Mouse (Mus musculus) gastrocnemius, postnatal 36 days (tissue): ENCODE measurements around the gene Dusp13. TPM values are rescaled to one million over a fixed set of nuclear protein-coding genes. Genes with fewer than 3 reads are reported as not detected.

Experiments used
- DNase-seq, 2 experiments: peaks; one replicate each; pipeline ENCODE4 v3.0.0; 2022
- intact Hi-C: fragments of 180-260 bp; cut with DNase I; formaldehyde crosslinking; loops from one replicate; pipeline ENCODE4 v1.15.1; 2025
- total RNA-seq, 2 experiments: library from RNA; stranded (reverse); gene quantifications; 2 replicates each; pipeline ENCODE4 v1.2.3; 2021

Gene Dusp13
- total RNA-seq, 2 experiments from 2014 or later = 163 to 164 TPM

DNA sequence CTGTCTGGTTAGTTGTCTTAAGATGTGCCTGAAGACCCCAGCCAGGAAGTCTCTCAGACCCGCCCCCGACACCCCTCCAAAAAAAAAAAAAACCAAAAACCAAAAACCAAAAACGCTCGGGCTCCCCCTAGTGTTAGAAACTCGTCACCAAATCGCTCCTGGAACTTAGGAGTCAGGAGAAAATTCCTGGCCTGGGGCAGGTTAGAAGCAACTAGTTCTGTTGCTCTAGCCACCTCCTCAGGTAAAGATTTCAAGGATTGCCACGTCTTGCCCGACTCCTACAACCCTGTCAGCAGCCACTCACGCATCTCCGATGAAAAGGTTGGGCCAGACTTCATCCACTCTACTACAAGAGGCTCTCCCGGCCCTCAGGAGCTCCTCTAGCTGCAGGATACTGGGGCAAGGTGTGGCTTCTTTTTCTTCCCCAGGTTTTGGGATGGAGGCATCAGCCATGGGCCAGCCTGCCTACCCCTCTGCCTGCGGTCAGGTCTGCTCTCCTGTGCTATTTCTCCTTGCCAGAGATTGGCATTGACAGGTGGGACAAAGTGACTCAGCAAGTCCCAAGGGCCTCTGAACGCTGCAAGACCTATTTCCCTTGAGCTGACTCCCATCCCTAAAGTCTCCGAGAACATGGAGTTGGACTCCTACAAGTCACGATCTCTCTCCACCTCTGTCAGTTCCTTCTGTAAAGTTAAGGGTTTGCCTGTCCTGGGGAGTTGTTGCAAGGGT lies 2.7 kb downstream of the Dusp13 start:
- intact Hi-C loops = loop anchor here (10.0 kb wide), 1 partner anchor 244 kb away; no protein-coding TSS in a partner anchor
- DNase-seq = peak in 1 of 2 experiments; percentile 47

DNA sequence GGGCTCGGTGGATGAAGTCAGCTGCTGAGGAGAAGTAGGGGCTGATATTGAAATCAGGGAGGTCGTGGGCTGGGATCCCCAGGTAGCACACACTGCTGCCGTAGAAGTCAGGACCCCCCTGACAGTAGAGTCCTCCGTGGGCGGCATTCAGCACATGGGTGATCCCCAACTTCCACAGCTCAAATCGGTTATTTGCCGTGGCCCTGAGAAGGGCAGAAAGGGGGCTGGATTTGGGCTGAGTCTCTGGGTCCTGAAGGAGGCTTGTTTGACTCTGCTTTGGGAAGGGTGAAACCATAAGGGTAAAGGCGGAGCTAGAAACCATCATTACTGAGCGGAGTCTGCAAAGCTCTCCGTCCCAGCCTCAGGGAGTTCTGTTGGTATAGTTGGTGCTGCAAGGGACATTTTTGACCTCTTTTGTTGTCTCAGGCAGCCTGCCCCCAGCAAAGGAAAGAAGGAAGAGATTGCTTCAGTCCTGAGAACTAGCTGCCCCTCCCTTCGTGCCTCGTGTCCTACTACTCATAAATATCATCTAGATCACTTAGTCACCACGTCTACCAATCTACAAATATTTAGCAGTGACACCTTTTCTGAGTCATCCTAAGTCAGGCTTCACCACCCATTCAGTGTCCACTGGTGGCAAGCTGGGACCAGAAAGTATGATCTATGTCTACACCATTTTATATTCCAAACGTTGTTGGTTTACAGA lies 3.4 kb downstream of the Dusp13 start:
- DNase-seq = no peak
- intact Hi-C loops = loop anchor here (10.0 kb wide), 1 partner anchor 243 kb away; no protein-coding TSS in a partner anchor

DNA sequence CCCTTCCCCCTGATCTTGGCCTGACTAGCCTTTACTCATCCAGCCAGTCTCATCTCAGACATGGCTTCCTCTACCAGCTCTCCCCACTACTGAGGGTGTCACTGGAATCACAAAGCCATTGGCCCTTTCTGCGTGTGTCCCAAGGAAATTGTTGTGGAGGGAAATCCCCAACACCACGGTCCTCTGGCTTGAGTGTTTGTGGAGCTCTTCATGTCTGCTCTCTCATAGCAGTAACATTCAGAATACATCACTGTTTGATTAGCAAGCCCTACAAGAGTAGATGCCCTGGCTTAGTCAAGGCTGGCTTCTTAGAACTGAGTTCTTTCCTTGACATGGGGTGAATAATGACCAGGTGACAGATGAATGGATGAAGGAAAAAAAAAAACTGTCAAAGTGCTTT lies 4.1 kb downstream of the Dusp13 start:
- no peak for DNase-seq
- intact Hi-C loops = loop anchor here (10.0 kb wide), 1 partner anchor 242 kb away; no protein-coding TSS in a partner anchor

DNA sequence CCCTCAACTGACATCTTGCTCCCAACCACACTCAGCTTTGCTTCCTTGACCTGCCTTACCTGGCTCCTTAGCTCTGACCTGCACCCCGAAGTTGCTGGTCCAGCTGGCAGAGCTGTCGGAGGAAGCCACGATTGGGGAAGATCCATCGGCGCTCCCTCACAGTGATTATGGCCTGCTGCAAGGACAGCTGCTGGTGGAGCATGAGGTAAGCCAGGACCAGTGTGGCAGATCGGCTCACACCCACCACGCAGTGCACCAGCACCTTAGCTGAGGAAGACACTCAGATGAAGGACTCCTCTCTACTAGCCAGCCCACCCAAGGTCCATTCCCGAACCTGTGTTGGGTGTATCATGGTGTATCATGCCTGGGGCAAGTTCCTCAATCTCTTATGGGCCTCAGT lies 4.7 kb downstream of the Dusp13 start:
- intact Hi-C loops = loop anchor here (10.0 kb wide), 1 partner anchor 241 kb away; no protein-coding TSS in a partner anchor

DNA sequence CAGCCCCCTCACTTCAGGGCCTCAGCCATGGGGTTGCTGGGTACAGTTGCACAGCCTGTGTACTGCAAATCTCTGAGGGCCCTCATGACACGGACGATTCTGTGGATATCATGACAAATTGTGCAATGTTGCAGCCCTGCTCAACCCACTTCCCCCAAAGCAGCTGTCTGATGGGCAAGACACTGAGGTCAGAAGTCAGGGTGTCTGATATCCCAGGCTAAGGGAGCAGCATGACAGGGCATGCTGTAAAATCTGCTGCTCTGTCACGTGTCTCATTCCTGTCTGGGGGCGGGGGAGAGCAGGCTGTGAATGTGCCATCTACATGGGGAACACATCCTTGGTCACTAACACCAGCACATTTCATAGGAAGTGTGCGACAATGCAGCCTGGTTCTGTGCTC lies 5.8 kb downstream of the Dusp13 start:
- DNase-seq = no peak
- intact Hi-C loops = loop anchor here (10.0 kb wide), 1 partner anchor 240 kb away; no protein-coding TSS in a partner anchor

More for the DNA sequence above, 4.7 kb downstream of the Dusp13 start:
- no peak for DNase-seq

DNA sequence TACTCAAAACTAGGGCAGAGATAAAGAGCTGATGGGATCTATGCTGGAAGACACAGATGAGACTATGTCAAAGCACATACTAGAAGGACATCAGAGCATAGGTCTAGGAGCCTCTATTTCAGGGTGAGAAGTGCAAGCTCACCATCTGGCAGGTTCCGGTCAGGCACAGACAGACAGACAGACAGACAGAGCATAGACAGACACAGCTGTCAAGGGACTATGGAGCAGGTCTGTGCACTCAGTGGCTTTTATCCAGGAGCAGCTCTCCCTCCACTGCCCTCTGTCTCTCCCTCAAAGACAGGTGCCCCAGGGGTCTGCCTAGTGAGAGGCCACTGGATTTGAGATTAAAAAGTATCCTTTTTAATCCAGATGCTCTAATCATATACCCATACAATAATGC lies 6.8 kb downstream of the Dusp13 start:
- no peak for DNase-seq
- intact Hi-C loops = loop anchor here (5.0 to 10.0 kb wide), 2 partner anchors 239 to 607 kb away; no protein-coding TSS in a partner anchor

DNA sequence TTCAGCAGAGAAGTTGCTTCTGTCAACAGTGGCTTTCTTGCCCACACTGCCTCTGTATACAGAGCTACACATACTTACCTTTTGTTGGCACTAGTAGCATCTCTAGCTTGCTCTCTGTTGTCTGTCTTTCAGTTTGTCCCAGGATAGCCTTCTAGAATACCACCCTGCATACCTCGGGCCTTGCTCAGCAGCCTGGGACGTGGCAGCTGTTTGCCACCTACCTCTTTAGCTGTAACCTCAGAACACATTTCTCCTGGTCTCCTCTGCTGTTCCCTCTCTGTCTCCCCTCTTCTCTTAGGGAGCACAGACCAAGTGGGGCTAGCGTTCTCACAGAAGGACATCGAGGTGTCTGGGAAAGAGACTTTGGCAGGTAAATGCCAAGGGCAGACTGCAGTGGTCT lies 8.5 kb downstream of the Dusp13 start:
- intact Hi-C loops = loop anchor here (5.0 to 10.0 kb wide), 2 partner anchors 238 to 605 kb away; no protein-coding TSS in a partner anchor
- DNase-seq = no peak

DNA sequence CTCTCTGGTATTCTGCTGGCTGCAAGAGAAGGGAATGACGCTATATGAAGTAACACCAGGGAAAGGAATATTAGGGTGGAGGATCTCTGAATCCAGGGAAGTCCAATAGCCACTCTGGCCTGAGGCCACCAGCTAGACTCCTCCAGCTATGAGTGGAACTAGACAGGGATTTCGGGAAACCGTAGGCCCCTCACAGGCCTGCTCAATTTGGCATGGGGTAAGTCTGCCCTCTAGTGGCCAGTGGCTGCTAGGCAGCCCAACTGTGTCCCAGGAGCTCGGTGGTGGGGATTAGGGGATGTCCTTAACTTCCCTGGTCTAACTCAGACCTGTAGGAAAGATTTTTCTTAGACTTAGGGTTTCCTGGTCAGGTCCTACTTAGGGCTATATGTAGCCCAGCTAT lies 9.2 kb downstream of the Dusp13 start:
- intact Hi-C loops = loop anchor here (2.0 to 10.0 kb wide), 3 partner anchors 65 to 604 kb away; no protein-coding TSS in a partner anchor
- DNase-seq = peak; percentile 74 to 78

DNA sequence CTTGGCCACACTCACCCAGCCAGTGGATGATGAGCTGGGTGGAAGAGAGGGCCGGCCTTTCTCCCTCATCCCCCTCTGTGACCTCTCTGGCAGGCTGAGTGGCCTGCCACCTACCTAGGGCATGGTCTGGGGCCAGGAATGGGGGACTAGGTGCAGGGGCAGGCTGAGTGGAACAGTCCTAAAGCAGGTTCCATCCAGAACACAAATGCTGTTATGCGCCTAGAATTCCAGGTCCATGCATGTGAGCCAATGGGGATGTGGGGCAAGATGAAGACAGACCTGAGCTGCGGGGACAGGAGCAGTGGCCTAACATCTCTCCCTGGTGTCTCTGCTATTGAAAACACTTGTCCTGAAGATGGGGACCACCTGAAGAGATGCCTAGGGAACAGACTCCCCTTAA lies 9.7 kb downstream of the Dusp13 start:
- intact Hi-C loops = loop anchor here (2.0 to 10.0 kb wide), 3 partner anchors 65 to 604 kb away; no protein-coding TSS in a partner anchor
- no peak for DNase-seq

DNA sequence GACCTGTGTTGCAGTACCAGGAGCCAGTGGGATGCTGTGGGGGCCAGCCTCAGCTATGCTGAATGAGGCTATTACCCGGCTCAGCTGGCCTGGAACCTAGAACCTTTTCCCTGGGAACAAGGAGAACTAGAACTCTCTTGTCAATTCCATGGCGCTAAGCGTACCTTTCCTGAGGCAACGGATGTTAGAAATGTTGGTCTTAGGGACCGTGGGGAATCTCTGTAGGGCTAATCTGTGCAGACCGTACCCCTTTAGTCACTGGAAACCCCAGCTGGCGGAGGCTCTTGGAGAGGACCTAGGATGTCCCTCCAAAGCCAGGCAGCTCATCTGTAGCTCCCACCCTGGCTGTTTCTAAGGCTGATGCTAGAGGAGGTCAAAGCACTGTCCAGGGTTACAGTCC lies 10.6 kb downstream of the Dusp13 start:
- DNase-seq = no peak
- intact Hi-C loops = loop anchor here (2.0 to 10.0 kb wide), 3 partner anchors 64 to 603 kb away; no protein-coding TSS in a partner anchor

DNA sequence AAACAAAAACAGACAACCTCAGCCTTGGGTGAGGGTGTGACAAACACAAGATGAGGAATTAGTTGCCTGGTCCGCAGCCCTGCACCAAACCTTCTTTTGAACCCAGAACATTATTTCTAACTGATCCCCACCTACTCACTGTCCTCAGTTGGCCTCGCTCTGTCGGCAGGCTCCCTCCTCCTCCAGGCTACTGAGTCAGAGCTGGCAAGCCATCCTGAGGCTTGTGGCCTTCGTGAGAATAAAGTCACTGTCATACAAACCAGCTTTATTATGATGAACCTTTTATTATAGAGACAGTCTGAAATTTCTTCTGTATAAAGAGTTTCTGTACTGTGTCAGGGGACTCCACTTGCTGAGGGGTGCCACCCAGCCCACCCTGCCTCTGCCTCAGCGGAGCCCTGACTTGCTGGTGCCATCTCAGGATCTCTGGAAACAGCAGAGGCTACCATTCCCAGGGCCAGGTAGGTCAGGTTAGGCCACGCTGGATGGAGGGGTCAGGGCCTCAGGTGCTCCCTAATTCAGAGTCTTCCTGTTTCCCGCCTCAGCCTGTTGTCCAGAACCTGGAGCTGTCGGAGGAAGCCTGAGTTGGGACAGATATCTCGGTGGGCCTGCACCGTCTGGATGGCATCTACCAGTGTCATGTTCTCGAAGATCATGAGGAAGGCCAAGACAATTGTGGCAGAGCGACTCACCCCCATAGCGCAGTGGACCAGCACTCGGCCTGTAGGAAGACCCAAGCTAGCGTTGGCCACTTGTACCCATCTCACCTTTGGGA lies 17.7 kb downstream of the Dusp13 start:
- DNase-seq = no peak
- intact Hi-C loops = no loop called here

DNA sequence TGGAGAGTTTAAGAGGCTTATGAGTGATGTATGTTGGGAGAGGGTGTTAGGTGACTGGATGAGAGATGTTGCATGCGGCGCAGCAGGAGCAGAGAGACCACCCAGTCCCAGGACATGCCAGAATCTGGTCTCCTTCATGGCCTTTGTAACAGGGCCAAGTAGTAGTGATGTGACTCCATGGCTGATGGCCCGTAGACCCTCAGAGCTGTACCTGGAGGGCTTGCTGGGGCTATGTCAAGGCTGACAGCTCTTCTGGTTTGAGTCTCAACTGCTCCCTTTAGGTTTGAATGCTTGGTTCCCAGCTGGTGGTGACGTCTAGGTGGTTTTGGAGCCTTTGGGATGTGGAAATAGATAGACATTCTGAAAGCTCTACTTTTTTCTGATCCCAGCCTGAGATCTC lies 21.0 kb downstream of the Dusp13 start:
- intact Hi-C loops = no loop called here

DNA sequence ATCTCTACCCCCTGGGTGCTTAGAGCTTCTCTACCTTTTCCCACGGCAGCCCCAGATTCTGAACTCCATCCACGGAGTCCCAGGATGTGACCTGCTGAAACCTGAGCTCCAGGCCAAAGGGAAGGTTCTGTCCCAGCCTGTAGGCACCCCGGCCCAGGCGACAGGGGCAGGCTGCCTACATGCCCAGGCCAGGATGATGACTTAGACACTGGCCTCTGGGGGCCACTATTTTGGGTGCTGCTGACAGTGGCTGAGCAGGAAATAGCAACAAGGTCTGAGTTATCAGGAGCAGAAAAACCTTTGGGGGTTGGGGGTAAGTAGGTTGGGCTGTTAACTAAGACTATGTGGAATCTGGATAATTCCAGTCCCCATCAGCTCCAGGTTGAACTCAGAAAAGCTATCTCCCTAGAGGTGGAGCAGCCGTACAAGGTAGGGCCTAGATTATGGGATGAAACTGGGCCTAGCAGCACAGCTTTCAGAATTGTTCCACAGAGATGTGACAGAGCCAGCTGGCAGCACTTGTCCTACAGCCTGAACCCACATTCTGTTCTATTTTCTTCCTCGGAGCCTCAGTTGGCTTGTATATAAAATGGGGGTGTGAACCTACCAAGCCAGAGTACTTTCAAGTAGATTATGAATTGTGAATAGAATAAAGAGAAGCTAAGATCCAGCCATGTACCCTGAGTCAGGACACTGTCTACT lies 21.8 kb downstream of the Dusp13 start:
- peak in 1 of 2 experiments; percentile 38 for DNase-seq

More for the DNA sequence above, 21.0 kb downstream of the Dusp13 start:
- DNase-seq = no peak

DNA sequence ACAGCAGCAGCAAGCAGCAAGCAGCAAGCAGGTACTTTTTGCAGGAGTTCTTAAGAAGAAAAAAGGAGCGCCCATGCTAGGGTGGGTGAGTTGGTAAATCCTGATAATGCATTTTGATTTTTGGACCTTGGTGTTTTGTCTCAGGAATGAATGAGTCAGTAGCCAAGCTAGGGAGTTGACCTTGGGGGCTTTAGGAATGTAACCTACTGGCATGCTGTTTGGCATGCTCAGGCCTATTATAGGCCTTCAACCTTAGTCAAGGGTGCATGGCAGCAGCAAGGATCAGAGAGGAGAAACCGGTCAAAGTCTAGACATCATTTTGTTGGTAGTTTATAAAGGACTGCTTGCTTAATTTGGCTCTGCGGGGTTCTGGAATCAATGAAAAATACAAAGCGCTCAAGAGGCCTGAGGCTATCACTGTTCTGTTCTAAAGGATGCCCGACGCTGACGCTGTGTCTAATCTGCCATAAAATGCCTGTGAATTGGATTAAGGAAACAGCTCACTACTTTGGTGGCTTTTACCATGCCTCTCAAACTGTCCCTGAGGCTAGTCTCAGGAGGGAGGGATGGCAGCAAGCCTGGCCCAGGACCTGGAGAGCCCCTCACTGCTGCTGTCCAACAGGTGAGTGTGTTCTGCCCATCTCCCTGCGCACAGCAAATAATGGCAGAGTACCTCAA lies 28.8 kb downstream of the Dusp13 start:
- DNase-seq = no peak
- intact Hi-C loops = no loop called here

More for the DNA sequence above, 21.8 kb downstream of the Dusp13 start:
- intact Hi-C loops = no loop called here

DNA sequence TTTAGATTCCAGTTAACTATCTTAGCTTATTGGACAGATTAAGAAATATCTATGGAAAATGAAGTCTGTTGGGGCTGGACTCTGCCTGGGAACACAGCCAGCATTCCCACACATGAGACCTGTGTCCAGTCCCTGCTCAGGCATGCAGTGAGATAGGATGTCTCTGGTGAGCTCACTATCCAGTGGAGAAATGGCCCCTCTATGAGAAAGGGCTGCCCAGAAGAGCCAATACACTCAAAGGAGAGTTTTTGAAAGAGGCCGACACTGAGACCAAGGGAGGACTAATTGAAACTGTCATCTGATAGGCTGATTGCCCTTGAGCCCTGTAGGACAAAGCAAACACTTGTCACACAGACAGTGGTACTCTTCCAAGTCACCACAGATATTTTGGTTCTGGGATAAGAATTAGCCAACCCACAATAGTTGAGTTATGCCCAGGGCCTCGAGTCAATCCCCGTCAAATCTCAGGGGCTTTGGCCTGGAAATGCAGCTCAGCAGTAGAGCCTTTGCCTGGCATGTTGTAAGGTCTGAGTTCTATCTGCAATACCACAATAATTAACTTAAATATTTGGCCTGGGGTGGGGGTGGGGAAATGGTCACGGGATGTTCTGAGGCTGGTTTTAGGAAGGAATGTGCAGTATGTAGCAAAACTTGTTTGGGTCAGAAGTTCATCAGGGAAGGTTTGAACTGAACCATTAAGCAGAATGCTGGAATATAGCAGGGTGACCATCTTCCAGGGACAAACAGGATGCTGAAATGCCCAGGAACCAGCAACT lies 30.4 kb downstream of the Dusp13 start:
- no peak for DNase-seq
- intact Hi-C loops = no loop called here

DNA sequence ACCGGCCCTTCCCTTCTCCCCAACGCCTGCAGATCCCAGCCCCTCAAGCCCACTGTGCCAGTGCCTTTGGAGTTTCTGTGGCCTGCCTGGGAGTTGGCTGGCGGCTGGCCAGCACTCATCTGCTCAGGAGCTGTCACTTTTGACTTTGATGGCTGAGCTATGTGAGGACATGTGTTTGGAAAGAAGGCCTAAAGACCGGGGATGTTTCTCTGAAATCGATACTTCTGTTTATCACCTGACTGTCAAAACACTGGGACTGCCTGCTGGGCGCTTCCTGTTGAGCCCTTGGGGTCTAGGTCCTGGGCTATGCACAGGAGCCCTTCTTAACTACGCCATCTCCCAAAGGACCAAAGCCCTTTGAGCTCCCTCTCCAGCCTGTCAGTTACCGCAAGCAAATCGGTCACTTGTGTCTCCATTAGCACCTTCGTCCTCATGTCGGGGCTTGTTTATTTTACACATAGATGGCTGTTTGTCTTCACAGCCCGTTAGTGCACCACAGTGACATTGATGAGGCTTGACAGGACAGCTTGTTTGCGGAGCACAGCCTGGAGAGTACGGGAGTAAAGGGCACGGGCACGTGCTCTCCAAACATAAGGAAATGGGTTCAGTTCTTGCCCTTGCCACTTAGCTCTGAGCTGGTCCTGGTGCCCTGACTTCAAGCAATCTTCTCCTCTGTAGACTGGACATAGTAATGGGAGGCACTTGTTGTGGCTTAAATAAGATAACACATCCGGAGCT lies 31.2 kb downstream of the Dusp13 start:
- intact Hi-C loops = no loop called here
- no peak for DNase-seq

DNA sequence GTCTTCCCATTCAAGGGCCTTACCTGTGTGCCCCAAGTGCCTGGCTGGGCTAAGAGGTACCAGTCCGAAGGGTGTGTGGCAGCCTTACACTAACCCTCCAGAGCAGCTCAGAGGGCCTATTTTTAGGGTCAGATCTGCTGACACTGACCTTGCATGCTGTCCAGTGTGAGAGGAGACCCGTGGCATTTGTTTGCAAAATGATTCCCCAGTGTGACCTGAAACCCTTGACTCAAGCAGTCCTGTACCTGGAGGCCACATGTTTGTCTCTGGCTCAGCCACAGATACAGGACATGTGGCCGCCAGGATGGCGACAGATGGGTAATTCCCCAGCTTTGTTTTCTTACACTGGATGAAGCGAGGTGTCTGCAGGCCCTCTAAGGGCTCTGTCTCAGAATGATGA lies 36.5 kb downstream of the Dusp13 start, which contains the start of gene Dupd1:
Gene Dupd1, minus strand, starts transcription at position 91 of the 400 bp plus-strand sequence.
- intact Hi-C loops = no loop called here
- no peak for DNase-seq

DNA sequence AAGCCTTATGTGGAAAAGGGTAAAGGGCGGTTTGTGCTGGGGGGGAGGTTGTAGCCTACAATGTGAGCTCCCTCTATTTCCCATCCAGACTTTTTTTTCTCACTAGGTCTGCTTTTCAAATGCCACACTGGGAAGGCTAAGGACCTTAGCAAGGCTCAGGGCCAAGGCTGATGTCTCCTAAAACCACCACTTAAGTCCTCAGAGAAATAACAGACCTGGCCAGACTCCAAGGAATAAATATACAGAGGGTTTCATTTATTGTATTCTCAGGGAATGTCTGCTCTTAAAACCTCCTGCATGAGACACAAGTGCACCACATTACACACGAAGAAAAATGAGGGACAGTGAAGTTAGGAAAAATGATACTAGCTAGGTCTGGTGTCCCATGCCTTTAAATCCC lies 39.8 kb downstream of the Dusp13 start:
- DNase-seq = no peak
- intact Hi-C loops = no loop called here
